18 mouse cellular contexts compared by ENCODE assay signal in genomic region chr4:117131198-117131597, GRCm38 (mm10). TPM values are rescaled to one million over a fixed set of nuclear protein-coding genes. Genes with fewer than 3 reads are reported as not detected.
DNase-seq lines count a peak whose midpoint lies in the region; ATAC-seq and TF ChIP-seq lines count a peak whose summit lies in the region.
"Had no signal": no experiment of that assay in that cellular context is flagged by ENCODE, and none has a peak within 500 bp of the region (broad histone marks: within the 10 kb centered on the region; RNA-seq: fewer than 3 reads in every experiment).

No protein-coding gene starts in this region.

- WGBS in embryonic facial prominence, embryonic 11.5 days, result 64% methylated on average over 6 of the region's 6 CpGs
- WGBS in midbrain, embryonic 13.5 days, result 47% methylated on average over 6 of the region's 6 CpGs
- 88% methylated on average over 6 of the region's 6 CpGs for WGBS in kidney, adult 2 months

- no peak for TF ChIP-seq POLR2A in kidney, adult 2 months (IDR thresholded peaks at IDR 0.05; ENCODE audit: low read depth, low read length)

- H3K4me1 ChIP-seq in E14TG2a.4 (replicated peaks; ENCODE audit: low read depth, low read length), result peaks cover 94% of the 10 kb centered on the region
- H3K4me1 ChIP-seq in embryonic facial prominence, embryonic 11.5 days (ENCODE audit: control insufficient read depth, insufficient read depth, low read length), result peaks cover 9% of the 10 kb centered on the region; the same call in 1 of the 2 replicates
- H3K4me1 ChIP-seq in midbrain, embryonic 13.5 days (replicated peaks), result peaks cover 42% of the 10 kb centered on the region
- peaks cover 14% of the 10 kb centered on the region; the same call in 1 of the 2 replicates for H3K4me1 ChIP-seq in kidney, adult 2 months (ENCODE audit: control insufficient read depth, insufficient read depth, low read length)

- no peak for ATAC-seq in embryonic facial prominence, embryonic 11.5 days (replicated peaks; ENCODE audit: insufficient number of reproducible peaks, low FRiP score, low TSS enrichment, low read depth)
- no peak for ATAC-seq in midbrain, embryonic 13.5 days
- ATAC-seq: intestine, embryonic 16.5 days had no signal

- H3K27me3 ChIP-seq in E14TG2a.4 (ENCODE audit: insufficient read depth, low read length), result peaks cover 11% of the 10 kb centered on the region
- H3K27me3 ChIP-seq in embryonic facial prominence, embryonic 11.5 days (ENCODE audit: control insufficient read depth, insufficient read depth, low read length), result peaks cover 14% of the 10 kb centered on the region
- no peaks in the 10 kb centered on the region; the same call in 1 of the 2 replicates for H3K27me3 ChIP-seq in midbrain, embryonic 13.5 days
- H3K27me3 ChIP-seq in kidney, adult 2 months (replicated peaks; ENCODE audit: control insufficient read depth, insufficient read depth, low read length), result no peaks in the 10 kb centered on the region

- no peak for TF ChIP-seq CTCF in layer of hippocampus, adult 2 months (conservative IDR thresholded peaks at IDR 0.05)
- no peak for TF ChIP-seq CTCF in E14TG2a.4 (conservative IDR thresholded peaks at IDR 0.05; ENCODE audit: low read length)
- TF ChIP-seq CTCF in kidney, adult 2 months (conservative IDR thresholded peaks at IDR 0.05; ENCODE audit: insufficient read depth, insufficient read length, low read depth, low read length), result no peak

- no peak overlapping the region for H3K4me3 ChIP-seq in layer of hippocampus, adult 2 months
- H3K4me3 ChIP-seq in E14TG2a.4 (replicated peaks; ENCODE audit: low read length), result peak overlapping the region; percentile 91
- H3K4me3 ChIP-seq in embryonic facial prominence, embryonic 11.5 days (ENCODE audit: low read depth, low read length), result no peak overlapping the region
- peak overlapping the region; percentile 84 for H3K4me3 ChIP-seq in midbrain, embryonic 13.5 days (replicated peaks)
- H3K4me3 ChIP-seq in kidney, adult 2 months (ENCODE audit: insufficient read depth, low read depth, low read length), result no peak overlapping the region
- H3K4me3 ChIP-seq: limb, embryonic 15.5 days had no signal

- no peak for DNase-seq in layer of hippocampus, adult 2 months (ENCODE audit: low spot score in 2 of 2)
- DNase-seq in layer of hippocampus, postnatal 36 days, result no peak
- DNase-seq in embryonic facial prominence, embryonic 11.5 days (ENCODE audit: low spot score), result no peak
- DNase-seq in urinary bladder, postnatal 14 days (ENCODE audit: low spot score), result no peak
- DNase-seq in kidney, adult 2 months, result no peak
- DNase-seq: adrenal gland, adult 2 months; B cell, adult 2 months; cerebellum, adult 9-10 months; gastrocnemius, postnatal 36 days had no signal

- H3K27ac ChIP-seq in layer of hippocampus, adult 2 months, result peak overlapping the region; percentile 37; the same call in 1 of the 2 replicates
- no peak overlapping the region for H3K27ac ChIP-seq in embryonic facial prominence, embryonic 11.5 days (replicated peaks; ENCODE audit: low read depth, low read length)
- peak overlapping the region; percentile 69 for H3K27ac ChIP-seq in midbrain, embryonic 13.5 days
- H3K27ac ChIP-seq in kidney, adult 2 months (ENCODE audit: insufficient read depth, low read depth, low read length), result no peak overlapping the region
- H3K27ac ChIP-seq: kidney, postnatal 0 days; limb, embryonic 15.5 days had no signal

- H3K9me3 ChIP-seq in E14TG2a.4 (ENCODE audit: low read length), result no peaks in the 10 kb centered on the region
- no peaks in the 10 kb centered on the region for H3K9me3 ChIP-seq in embryonic facial prominence, embryonic 11.5 days (replicated peaks; ENCODE audit: control insufficient read depth, low read length)
- no peaks in the 10 kb centered on the region for H3K9me3 ChIP-seq in midbrain, embryonic 13.5 days
- H3K9me3 ChIP-seq: limb, embryonic 15.5 days had no signal

- H3K36me3 ChIP-seq in E14TG2a.4 (ENCODE audit: insufficient read depth, low read length), result peaks cover 60% of the 10 kb centered on the region
- H3K36me3 ChIP-seq in embryonic facial prominence, embryonic 11.5 days (replicated peaks; ENCODE audit: control insufficient read depth, insufficient read depth, low read depth, low read length), result no peaks in the 10 kb centered on the region; the same call in 1 of the 2 replicates
- peaks cover 31% of the 10 kb centered on the region for H3K36me3 ChIP-seq in midbrain, embryonic 13.5 days
- H3K36me3 ChIP-seq in kidney, adult 2 months (ENCODE audit: control insufficient read depth, insufficient read depth, low read length), result no peaks in the 10 kb centered on the region

- peak overlapping the region; percentile 1; the same call in 1 of the 2 replicates for H3K4me2 ChIP-seq in embryonic facial prominence, embryonic 11.5 days (ENCODE audit: low read depth, low read length)
- peak overlapping the region; percentile 86 for H3K4me2 ChIP-seq in midbrain, embryonic 13.5 days (replicated peaks)
- H3K4me2 ChIP-seq: heart, embryonic 11.5 days; limb, embryonic 15.5 days had no signal

- no peak overlapping the region for H3K9ac ChIP-seq in embryonic facial prominence, embryonic 11.5 days (replicated peaks; ENCODE audit: low read length)
- H3K9ac ChIP-seq in midbrain, embryonic 13.5 days (replicated peaks), result peak overlapping the region; percentile 88; the same call in 1 of the 2 replicates
- H3K9ac ChIP-seq: limb, embryonic 15.5 days had no signal

RNA-seq across cellular contexts. Expression of gene Plk3, which starts 2.6 kb away (rescaled TPM):
- 1 to 10 TPM; 6.9 to 7.2 TPM for total RNA-seq in layer of hippocampus, adult 2 months (2021)
- 10 to 100 TPM in 1 of 2 experiments, 1 to 10 TPM in 1; 8.0 to 10.0 TPM for total RNA-seq in layer of hippocampus, postnatal 36 days (2021)
- 4.9 and 7.2 TPM in 2 replicates for polyA plus RNA-seq in embryonic facial prominence, embryonic 11.5 days (2014; fragmentation: Nextera tagmentation; extraction: Ambion mirVana)
- 18.6 and 19.3 TPM in 2 replicates for polyA plus RNA-seq in midbrain, embryonic 13.5 days (2015; fragmentation: Nextera tagmentation; extraction: Ambion mirVana)
- polyA plus RNA-seq in kidney, adult 2 months (2012; rRNA removed), result 6.9 and 8.6 TPM in 2 replicates

RNA-seq across cellular contexts. Expression of gene Tctex1d4, which starts 4.6 kb away (rescaled TPM):
- under 1 TPM in 1 of 2 experiments, not detected in 1; 0.38 TPM for total RNA-seq in layer of hippocampus, adult 2 months (2021)
- total RNA-seq in layer of hippocampus, postnatal 36 days (2021), result not detected
- polyA plus RNA-seq in embryonic facial prominence, embryonic 11.5 days (2014; fragmentation: Nextera tagmentation; extraction: Ambion mirVana), result not detected in 2 replicates
- not detected in 2 replicates for polyA plus RNA-seq in midbrain, embryonic 13.5 days (2015; fragmentation: Nextera tagmentation; extraction: Ambion mirVana)
- polyA plus RNA-seq in kidney, adult 2 months (2012; rRNA removed), result 0.20 TPM in 1 of 2 replicates, not detected in the other
- total RNA-seq: adrenal gland, adult 2 months; gastrocnemius, postnatal 36 days; heart, postnatal 25 days; left cerebral cortex, postnatal 14 days had no signal
- polyA plus RNA-seq: adrenal gland, adult 2 months; heart, embryonic 11.5 days; intestine, embryonic 16.5 days; limb, embryonic 15.5 days; stomach, embryonic 14.5 days had no signal

RNA-seq across cellular contexts. Expression of gene Btbd19, which starts 5.7 kb away (rescaled TPM):
- 10 to 100 TPM; 13.3 to 14.8 TPM for total RNA-seq in layer of hippocampus, adult 2 months (2021)
- 10 to 100 TPM; 11.6 to 13.4 TPM for total RNA-seq in layer of hippocampus, postnatal 36 days (2021)
- polyA plus RNA-seq in embryonic facial prominence, embryonic 11.5 days (2014; fragmentation: Nextera tagmentation; extraction: Ambion mirVana), result 1.8 and 2.8 TPM in 2 replicates
- polyA plus RNA-seq in midbrain, embryonic 13.5 days (2015; fragmentation: Nextera tagmentation; extraction: Ambion mirVana), result 3.3 and 3.4 TPM in 2 replicates
- 4.5 and 4.6 TPM in 2 replicates for polyA plus RNA-seq in kidney, adult 2 months (2012; rRNA removed)

RNA-seq across cellular contexts. Expression of gene Rps8, which starts 24.8 kb away (rescaled TPM):
- 100 to 1,000 TPM; 509 to 527 TPM for total RNA-seq in layer of hippocampus, adult 2 months (2021)
- 100 to 1,000 TPM; 503 to 512 TPM for total RNA-seq in layer of hippocampus, postnatal 36 days (2021)
- polyA plus RNA-seq in embryonic facial prominence, embryonic 11.5 days (2014; fragmentation: Nextera tagmentation; extraction: Ambion mirVana), result 963 and 976 TPM in 2 replicates
- 558 and 623 TPM in 2 replicates for polyA plus RNA-seq in midbrain, embryonic 13.5 days (2015; fragmentation: Nextera tagmentation; extraction: Ambion mirVana)
- polyA plus RNA-seq in kidney, adult 2 months (2012; rRNA removed), result 372 and 534 TPM in 2 replicates

RNA-seq across cellular contexts. Expression of gene Ptch2, which starts 35.3 kb away (rescaled TPM):
- 1 to 10 TPM; 1.5 to 2.7 TPM for total RNA-seq in layer of hippocampus, adult 2 months (2021)
- total RNA-seq in layer of hippocampus, postnatal 36 days (2021), result 1 to 10 TPM; 2.3 to 3.0 TPM
- 2.7 and 5.6 TPM in 2 replicates for polyA plus RNA-seq in embryonic facial prominence, embryonic 11.5 days (2014; fragmentation: Nextera tagmentation; extraction: Ambion mirVana)
- polyA plus RNA-seq in midbrain, embryonic 13.5 days (2015; fragmentation: Nextera tagmentation; extraction: Ambion mirVana), result 7.1 and 7.3 TPM in 2 replicates
- polyA plus RNA-seq in kidney, adult 2 months (2012; rRNA removed), result 5.0 and 7.1 TPM in 2 replicates

Comparison
In these comparisons a context has a peak if more than half of its experiments do, and no peak if none do; other contexts are left out.
1. H3K27ac ChIP-seq: peak in layer of hippocampus, adult 2 months (single experiment) and midbrain, embryonic 13.5 days (single experiment); none in embryonic facial prominence, embryonic 11.5 days (single experiment) and kidney, adult 2 months (single experiment).
2. H3K4me3 ChIP-seq: peak in E14TG2a.4 (single experiment) and midbrain, embryonic 13.5 days (single experiment); none in layer of hippocampus, adult 2 months (single experiment), embryonic facial prominence, embryonic 11.5 days (single experiment) and kidney, adult 2 months (single experiment).